Mouse (Mus musculus): ENCODE measurements around the gene Gm42791.

DNA sequence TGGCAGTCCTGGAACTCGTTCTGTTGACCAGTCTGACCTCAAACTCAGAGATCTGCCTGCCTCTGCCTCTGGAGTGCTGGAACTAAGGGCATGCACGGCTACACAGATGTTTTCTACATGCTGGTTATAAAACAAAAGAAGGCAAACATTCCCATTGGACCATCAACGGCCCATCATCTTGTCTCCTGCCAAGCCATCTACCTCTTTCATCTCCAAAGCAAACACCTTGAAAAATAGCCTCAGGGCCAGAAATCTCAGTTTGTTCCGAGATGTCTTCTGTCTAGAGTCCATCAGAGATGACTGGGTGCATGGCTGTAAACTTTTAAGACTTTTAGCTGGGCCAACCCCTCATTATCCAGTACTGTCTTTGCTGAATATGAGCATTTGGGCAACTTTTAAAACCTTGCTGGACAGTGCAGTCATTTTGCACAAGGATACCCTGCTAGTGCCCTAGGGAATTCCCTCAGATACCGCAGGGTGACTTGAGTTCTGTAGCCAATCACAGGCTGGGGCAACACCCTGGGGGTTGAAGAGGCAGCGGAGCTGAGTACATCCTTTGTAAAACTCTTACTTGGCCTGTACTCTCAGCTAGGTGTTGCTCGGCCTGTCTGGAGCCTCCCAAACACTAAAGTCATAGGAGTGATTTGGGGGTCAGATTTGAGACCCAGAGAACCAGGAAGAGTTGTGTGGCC lies 19.0 kb upstream of the Gm42791 start:
- TF ChIP-seq EP300 (IDR thresholded peaks at IDR 0.05; ENCODE audit: low read depth) = no peak
- TF ChIP-seq CTCF (IDR thresholded peaks at IDR 0.05; ENCODE audit: low read depth) = no peak
